Mouse (Mus musculus) ES-E14 (cell line): ENCODE results near the gene Hmgb1.

Source experiments
- CHD2 ChIP-seq: IDR thresholded peaks from 2 replicates; pipeline ENCODE4 v1.6.1; 2014; ENCODE audit warnings: mild to moderate bottlenecking, low read depth, low read length, inconsistent platforms
- MAFK ChIP-seq: IDR thresholded peaks from 2 replicates; pipeline ENCODE4 v1.6.1; 2014; ENCODE audit warnings: mild to moderate bottlenecking, low read depth, low read length, inconsistent platforms; ENCODE audit not compliant: insufficient read depth
- ZC3H11A ChIP-seq: IDR thresholded peaks from 2 replicates; pipeline ENCODE4 v1.6.1; 2012; ENCODE audit warnings: low read depth, mild to moderate bottlenecking, inconsistent platforms, low read length, borderline replicate concordance
- ZNF384 ChIP-seq: IDR thresholded peaks from 2 replicates; pipeline ENCODE4 v1.6.1; 2012; ENCODE audit warnings: low read depth, low read length, inconsistent platforms

DNA sequence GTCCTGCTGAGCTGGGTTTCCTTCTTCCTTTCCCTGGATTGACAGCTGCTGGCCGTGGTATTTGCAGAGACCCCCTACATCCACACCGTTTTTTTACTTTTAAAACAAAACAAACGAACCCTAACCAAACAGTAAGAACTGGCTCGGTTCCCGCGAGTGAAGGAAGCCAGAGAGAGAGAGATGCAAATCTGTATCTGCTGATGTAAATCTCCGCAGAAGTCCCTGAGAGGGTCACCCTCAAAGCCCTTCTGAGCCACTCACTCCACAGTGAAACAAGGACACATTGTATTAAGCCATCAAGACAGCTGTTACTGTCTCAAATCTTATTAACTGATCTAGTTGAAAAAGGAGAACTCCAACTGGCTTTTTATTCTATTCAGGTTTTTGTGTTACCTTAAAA lies 40.4 kb upstream of the Hmgb1 start:
- TF ChIP-seq MAFK = no peak
- TF ChIP-seq ZNF384 = no peak
- TF ChIP-seq ZC3H11A = no peak
- TF ChIP-seq CHD2 = no peak
